9 mouse cellular contexts compared by ENCODE assay signal in the genomic region with DNA sequence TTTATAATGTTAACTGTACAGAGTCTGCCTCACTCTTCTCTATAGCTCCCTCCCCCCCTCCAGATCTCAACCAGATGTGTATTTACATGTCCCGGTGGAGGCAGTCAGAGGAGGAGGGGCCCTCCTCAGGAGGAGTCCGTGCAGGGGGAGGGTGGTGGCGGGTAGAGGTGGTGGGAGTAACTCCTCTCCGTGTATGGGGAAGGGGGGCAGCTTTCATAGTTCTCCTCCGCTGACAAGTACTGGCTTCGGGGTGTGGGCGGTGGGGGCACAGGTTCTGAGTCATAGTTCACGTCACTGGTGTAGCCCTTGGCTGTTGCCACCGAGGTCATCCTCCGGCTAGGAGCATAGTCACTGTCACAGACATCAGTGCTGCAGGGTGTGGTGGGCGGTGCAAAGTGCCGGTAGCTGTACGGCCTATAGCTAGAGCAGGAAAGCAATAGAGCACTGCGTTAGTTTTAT. TPM values are rescaled to one million over a fixed set of nuclear protein-coding genes. Genes with fewer than 3 reads are reported as not detected.
DNase-seq lines count a peak whose midpoint lies in the region; ATAC-seq and TF ChIP-seq lines count a peak whose summit lies in the region.
"Had no signal": no experiment of that assay in that cellular context is flagged by ENCODE, and none has a peak within 500 bp of the region (broad histone marks: within the 10 kb centered on the region; RNA-seq: fewer than 3 reads in every experiment).

No protein-coding gene starts in this region.

- no peaks in the 10 kb centered on the region for H3K9me3 ChIP-seq in kidney, embryonic 15.5 days (replicated peaks)
- no peaks in the 10 kb centered on the region for H3K9me3 ChIP-seq in G1E (replicated peaks)
- H3K9me3 ChIP-seq in embryonic facial prominence, embryonic 14.5 days (ENCODE audit: control insufficient read depth, low read length): no peaks in the 10 kb centered on the region
- H3K9me3 ChIP-seq: heart, embryonic 15.5 days had no signal

- H3K4me3 ChIP-seq in kidney, embryonic 15.5 days (replicated peaks): no peak overlapping the region
- H3K4me3 ChIP-seq in G1E (ENCODE audit: low read depth, low read length): no peak overlapping the region; the same call in 1 of the 2 replicates
- H3K4me3 ChIP-seq in embryonic facial prominence, embryonic 14.5 days (ENCODE audit: low read depth, low read length): no peak overlapping the region
- no peak overlapping the region for H3K4me3 ChIP-seq in left cerebral cortex, adult 2 months
- no peak overlapping the region for H3K4me3 ChIP-seq in kidney, adult 2 months (ENCODE audit: insufficient read depth, low read depth, low read length)
- H3K4me3 ChIP-seq: heart, embryonic 15.5 days had no signal

- H3K27ac ChIP-seq in kidney, embryonic 15.5 days: peak overlapping the region; percentile 14; the same call in 1 of the 2 replicates
- peak overlapping the region; percentile 46 for H3K27ac ChIP-seq in embryonic facial prominence, embryonic 14.5 days (replicated peaks; ENCODE audit: low read depth, low read length)
- peak overlapping the region; percentile 32; the same call in 1 of the 2 replicates for H3K27ac ChIP-seq in left cerebral cortex, adult 2 months
- H3K27ac ChIP-seq in kidney, adult 2 months (ENCODE audit: insufficient read depth, low read depth, low read length): no peak overlapping the region
- H3K27ac ChIP-seq: heart, embryonic 15.5 days had no signal

- ATAC-seq in kidney, embryonic 15.5 days (replicated peaks; ENCODE audit: low FRiP score): peak; percentile 86
- ATAC-seq in G1E (ENCODE audit: extremely low read depth, insufficient number of reproducible peaks, low FRiP score, poor library complexity, severe bottlenecking): peak; percentile 74
- peak; percentile 86 for ATAC-seq in embryonic facial prominence, embryonic 14.5 days (ENCODE audit: low read depth)

- no peak for DNase-seq in kidney, adult 8-10 months
- peak; percentile 26 for DNase-seq in G1E (ENCODE audit: low spot score)
- DNase-seq in embryonic facial prominence, embryonic 14.5 days (ENCODE audit: low spot score): peak; percentile 82
- peak; percentile 33 to 42 for DNase-seq in left cerebral cortex, adult 2 months (ENCODE audit: extremely low spot score in 1 of 2, low spot score in 2 of 2)
- peak; percentile 22 to 25 for DNase-seq in right cerebral cortex, postnatal 36 days (ENCODE audit: low spot score in 2 of 2)
- DNase-seq in layer of hippocampus, adult 11-12 months (ENCODE audit: low spot score): no peak
- DNase-seq in kidney, adult 2 months: no peak

- H3K4me1 ChIP-seq in kidney, embryonic 15.5 days: peaks cover 13% of the 10 kb centered on the region
- peaks cover 11% of the 10 kb centered on the region for H3K4me1 ChIP-seq in G1E (ENCODE audit: insufficient read depth, low read depth, low read length)
- peaks cover 6% of the 10 kb centered on the region for H3K4me1 ChIP-seq in embryonic facial prominence, embryonic 14.5 days (ENCODE audit: control insufficient read depth, insufficient read depth, low read length)
- no peaks in the 10 kb centered on the region for H3K4me1 ChIP-seq in kidney, adult 2 months (ENCODE audit: control insufficient read depth, insufficient read depth, low read length)
- H3K4me1 ChIP-seq: heart, embryonic 15.5 days had no signal

- no peak for TF ChIP-seq POLR2A in kidney, adult 2 months (IDR thresholded peaks at IDR 0.05; ENCODE audit: low read depth, low read length)

- TF ChIP-seq CTCF in G1E (IDR thresholded peaks at IDR 0.05; ENCODE audit: low read depth, low read length): no peak
- TF ChIP-seq CTCF in left cerebral cortex, adult 2 months (IDR thresholded peaks at IDR 0.05): no peak
- no peak for TF ChIP-seq CTCF in kidney, adult 2 months (conservative IDR thresholded peaks at IDR 0.05; ENCODE audit: insufficient read depth, insufficient read length, low read depth, low read length)

- 32% methylated on average over 14 of the region's 14 CpGs for WGBS in kidney, embryonic 15.5 days
- 26% methylated on average over 14 of the region's 14 CpGs for WGBS in embryonic facial prominence, embryonic 14.5 days
- WGBS in kidney, adult 2 months: 48% methylated on average over 14 of the region's 14 CpGs

- peaks cover 91% of the 10 kb centered on the region for H3K36me3 ChIP-seq in kidney, embryonic 15.5 days
- H3K36me3 ChIP-seq in G1E (replicated peaks): peaks cover 89% of the 10 kb centered on the region
- H3K36me3 ChIP-seq in embryonic facial prominence, embryonic 14.5 days (ENCODE audit: control insufficient read depth, insufficient read depth, low read length): peaks cover 72% of the 10 kb centered on the region
- peaks cover 16% of the 10 kb centered on the region for H3K36me3 ChIP-seq in kidney, adult 2 months (ENCODE audit: control insufficient read depth, insufficient read depth, low read length)

- no peak overlapping the region; the same call in 1 of the 2 replicates for H3K4me2 ChIP-seq in kidney, embryonic 15.5 days
- H3K4me2 ChIP-seq in embryonic facial prominence, embryonic 14.5 days (ENCODE audit: low read depth, low read length): no peak overlapping the region
- H3K4me2 ChIP-seq: heart, embryonic 15.5 days had no signal

- intact Hi-C loops in left cerebral cortex, adult 2 months (cut with DNase I): no loop called here

- no peaks in the 10 kb centered on the region for H3K27me3 ChIP-seq in kidney, embryonic 15.5 days
- H3K27me3 ChIP-seq in G1E (ENCODE audit: insufficient read depth, low read length): no peaks in the 10 kb centered on the region
- H3K27me3 ChIP-seq in embryonic facial prominence, embryonic 14.5 days (replicated peaks; ENCODE audit: control insufficient read depth, insufficient read depth, low read length): no peaks in the 10 kb centered on the region
- H3K27me3 ChIP-seq in kidney, adult 2 months (replicated peaks; ENCODE audit: control insufficient read depth, insufficient read depth, low read length): no peaks in the 10 kb centered on the region
- H3K27me3 ChIP-seq: heart, embryonic 15.5 days had no signal

- H3K9ac ChIP-seq in kidney, embryonic 15.5 days: no peak overlapping the region
- no peak overlapping the region for H3K9ac ChIP-seq in embryonic facial prominence, embryonic 14.5 days (ENCODE audit: low read depth, low read length)
- H3K9ac ChIP-seq: heart, embryonic 15.5 days had no signal

RNA-seq across cellular contexts. Expression of gene Bcl2l14, which starts 54.6 kb away (rescaled TPM):
- 4.6 and 5.5 TPM in 2 replicates for polyA plus RNA-seq in kidney, embryonic 15.5 days (2015; fragmentation: Nextera tagmentation; extraction: Ambion mirVana)
- total RNA-seq in G1E (2014; fragmentation: Nextera tagmentation): not detected in 2 replicates
- total RNA-seq in G1E (2017): 0.71 TPM in 1 of 2 replicates, not detected in the other
- polyA plus RNA-seq in G1E (2012): 0.09 TPM in 1 of 2 replicates, not detected in the other
- 2.6 and 3.0 TPM in 2 replicates for polyA plus RNA-seq in embryonic facial prominence, embryonic 14.5 days (2014; fragmentation: Nextera tagmentation; extraction: Ambion mirVana)
- not detected for total RNA-seq in left cerebral cortex, adult 2 months (2021)
- 0.77 and 1.1 TPM in 2 replicates for polyA plus RNA-seq in kidney, adult 2 months (2012; rRNA removed)

Comparison
In these comparisons a context has a peak if more than half of its experiments do, and no peak if none do; other contexts are left out.
1. DNase-seq: peak in G1E (single experiment), embryonic facial prominence, embryonic 14.5 days (single experiment), left cerebral cortex, adult 2 months (2 of 2) and right cerebral cortex, postnatal 36 days (2 of 2); none in kidney, adult 8-10 months (0 of 2), layer of hippocampus, adult 11-12 months (single experiment) and kidney, adult 2 months (single experiment).
2. Peak in every context shown above with its lines, with median percentiles within 50 percentile points of each other: ATAC-seq.